Mouse (Mus musculus) myocyte (in vitro differentiated cells): ENCODE results near the gene Celf2. TPM values are rescaled to one million over a fixed set of nuclear protein-coding genes. Genes with fewer than 3 reads are reported as not detected.

Experiments used
- H3K27me3 ChIP-seq: one replicate; pipeline ENCODE4 v1.6.1; 2011; ENCODE audit not compliant: control insufficient read depth, insufficient read depth, insufficient read length
- H3K36me3 ChIP-seq: one replicate; pipeline ENCODE4 v1.6.1; 2011; ENCODE audit not compliant: control insufficient read depth, insufficient read depth
- H3K4me2 ChIP-seq: one replicate; pipeline ENCODE4 v1.6.1; 2011; ENCODE audit warnings: low read depth, control low read depth
- H3K4me3 ChIP-seq: one replicate; pipeline ENCODE4 v1.5.1; 2011; ENCODE audit warnings: mild to moderate bottlenecking, control low read depth, moderate library complexity
- H3K79me2 ChIP-seq: one replicate; pipeline ENCODE4 v1.6.1; 2011; ENCODE audit not compliant: control insufficient read depth, insufficient read depth
- H3ac ChIP-seq: one replicate; pipeline ENCODE4 v1.6.1; 2011; ENCODE audit not compliant: control insufficient read depth, insufficient read length
- CEBPB ChIP-seq: IDR thresholded peaks from 2 replicates; pipeline ENCODE4 v1.6.1; 2011; ENCODE audit warnings: mild to moderate bottlenecking, moderate library complexity; ENCODE audit not compliant: poor library complexity, insufficient read depth, severe bottlenecking
- E2F4 ChIP-seq: IDR thresholded peaks from one replicate; pipeline ENCODE4 v1.6.1; 2011; ENCODE audit warnings: mild to moderate bottlenecking, control low read depth, moderate library complexity; ENCODE audit not compliant: insufficient read depth
- MAX ChIP-seq: IDR thresholded peaks from one replicate; pipeline ENCODE4 v1.6.1; 2011; ENCODE audit warnings: low read depth, mild to moderate bottlenecking, control low read depth
- MYOD1 ChIP-seq, 3 experiments: IDR thresholded peaks; one replicate each; pipeline ENCODE4 v1.6.1; 2011; ENCODE audit warnings: control low read depth in 2 of 3, low read depth in 2 of 3, mild to moderate bottlenecking in 2 of 3, moderate library complexity in 1 of 3; ENCODE audit not compliant: insufficient read length in 2 of 3, control insufficient read depth in 1 of 3
- MYOG ChIP-seq, 3 experiments: IDR thresholded peaks; one replicate each; pipeline ENCODE4 v1.6.1; 2011; ENCODE audit warnings: control low read depth in 2 of 3, low read depth in 2 of 3, mild to moderate bottlenecking in 2 of 3; ENCODE audit not compliant: insufficient read length in 2 of 3, control insufficient read depth in 1 of 3, insufficient read depth in 1 of 3
- POLR2A ChIP-seq: IDR thresholded peaks from one replicate; pipeline ENCODE4 v1.6.1; 2011; ENCODE audit warnings: low read depth, mild to moderate bottlenecking, control low read depth, moderate library complexity; ENCODE audit not compliant: insufficient read length
- POLR2AphosphoS2 ChIP-seq: IDR thresholded peaks from one replicate; pipeline ENCODE4 v1.6.1; 2011; ENCODE audit warnings: low read depth, control low read depth; ENCODE audit not compliant: insufficient read length
- REST ChIP-seq: IDR thresholded peaks from one replicate; pipeline ENCODE4 v1.6.1; 2011; ENCODE audit warnings: mild to moderate bottlenecking, control low read depth, moderate library complexity; ENCODE audit not compliant: insufficient read depth, insufficient read length
- SRF ChIP-seq: IDR thresholded peaks from one replicate; pipeline ENCODE4 v1.6.1; 2011; ENCODE audit warnings: low read depth; ENCODE audit not compliant: control insufficient read depth, insufficient read length
- TCF12 ChIP-seq: IDR thresholded peaks from one replicate; pipeline ENCODE4 v1.6.1; 2011; ENCODE audit warnings: mild to moderate bottlenecking, control low read depth; ENCODE audit not compliant: poor library complexity, insufficient read depth, severe bottlenecking
- TCF3 ChIP-seq: IDR thresholded peaks from one replicate; pipeline ENCODE4 v1.6.1; 2011; ENCODE audit warnings: low read depth, control low read depth; ENCODE audit not compliant: insufficient read length
- USF1 ChIP-seq: IDR thresholded peaks from one replicate; pipeline ENCODE4 v1.6.1; 2011; ENCODE audit warnings: low read depth, mild to moderate bottlenecking, control low read depth, moderate library complexity
- polyA plus RNA-seq: library from polyadenylated mRNA; unstranded; fragments of >200 nt; fragmentation: generic; extraction: Trizol; gene quantifications from one replicate; pipeline ENCODE4 v1.2.1, GENCODE M21; 2012; ENCODE audit warnings: missing spikeins

The Celf2 gene
- polyA plus RNA-seq, 1 experiment, result 30.1 TPM

- Histone ChIP-seq H3K27me3 (no peaks in the 10 kb centered on the region), H3K36me3 (no peaks in the 10 kb centered on the region), H3K79me2 (no peaks in the 10 kb centered on the region), H3K4me2 (no peak overlapping the region), H3ac (no peak overlapping the region), H3K4me3 (no peak overlapping the region)
- TF ChIP-seq POLR2A (no peak), USF1 (no peak), CEBPB (no peak), MAX (no peak), TCF3 (no peak), TCF12 (no peak), MYOD1 (IDR thresholded peaks at IDR 0.05; ENCODE audit: control insufficient read depth in 1 of 3, insufficient read length in 2 of 3, low read depth in 2 of 3) (no peak), E2F4 (no peak), POLR2AphosphoS2 (no peak), REST (no peak)
Observed at GRCm38 (mm10) chr2:6927693-6928360, 581.5 kb downstream of the Celf2 start.

DNA sequence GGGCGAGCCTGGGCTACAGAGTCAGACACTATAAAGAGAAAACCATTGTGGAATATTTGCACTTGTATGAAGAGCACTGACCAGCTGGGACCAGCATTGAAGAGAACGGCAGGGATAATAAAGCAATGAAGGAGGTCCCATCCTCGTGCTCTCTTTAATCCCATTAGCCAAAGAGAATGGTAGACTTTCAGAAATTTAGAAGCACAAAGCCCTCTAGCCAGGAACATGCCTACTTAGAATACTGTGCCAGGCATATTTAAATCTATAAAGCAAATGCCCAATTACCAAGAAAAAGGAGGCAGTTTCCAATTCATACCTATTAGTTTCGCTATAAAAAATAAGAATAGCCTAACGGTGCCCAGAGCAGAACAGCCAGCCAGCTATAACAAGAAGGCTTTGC lies 583.9 kb downstream of the Celf2 start:
- Histone ChIP-seq H3K27me3 (no peaks in the 10 kb centered on the region), H3K36me3 (no peaks in the 10 kb centered on the region), H3K4me3 (no peak overlapping the region), H3K79me2 (no peaks in the 10 kb centered on the region), H3ac (no peak overlapping the region), H3K4me2 (no peak overlapping the region)
- TF ChIP-seq USF1 (no peak), TCF12 (no peak), MYOG (IDR thresholded peaks at IDR 0.05; ENCODE audit: control insufficient read depth in 1 of 3, insufficient read depth in 1 of 3, insufficient read length in 2 of 3, low read depth in 2 of 3) (no peak), SRF (no peak), E2F4 (no peak), CEBPB (no peak), REST (no peak), POLR2A (no peak), MAX (no peak), POLR2AphosphoS2 (no peak)

GRCm38 (mm10) chr2:6923738-6924474 lies 585.5 kb downstream of the Celf2 start:
- H3K4me2 ChIP-seq, result no peak overlapping the region
- H3ac ChIP-seq, result no peak overlapping the region
- H3K79me2 ChIP-seq, result no peaks in the 10 kb centered on the region
- H3K27me3 ChIP-seq, result no peaks in the 10 kb centered on the region
- no peaks in the 10 kb centered on the region for H3K36me3 ChIP-seq
- TF ChIP-seq CEBPB (no peak), USF1 (no peak), MYOG (IDR thresholded peaks at IDR 0.05; ENCODE audit: control insufficient read depth in 1 of 3, insufficient read depth in 1 of 3, insufficient read length in 2 of 3, low read depth in 2 of 3) (no peak), POLR2A (no peak), E2F4 (no peak), REST (no peak), POLR2AphosphoS2 (no peak), MAX (no peak), TCF3 (no peak), SRF (no peak), MYOD1 (IDR thresholded peaks at IDR 0.05; ENCODE audit: control insufficient read depth in 1 of 3, insufficient read length in 2 of 3, low read depth in 2 of 3) (no peak), TCF12 (no peak)
- no peak overlapping the region for H3K4me3 ChIP-seq

- TF ChIP-seq POLR2AphosphoS2 (no peak), POLR2A (no peak), MYOG (IDR thresholded peaks at IDR 0.05; ENCODE audit: control insufficient read depth in 1 of 3, insufficient read depth in 1 of 3, insufficient read length in 2 of 3, low read depth in 2 of 3) (no peak), TCF12 (no peak)
- Histone ChIP-seq H3K4me2 (no peak overlapping the region), H3K4me3 (no peak overlapping the region), H3K27me3 (no peaks in the 10 kb centered on the region), H3K36me3 (no peaks in the 10 kb centered on the region), H3K79me2 (no peaks in the 10 kb centered on the region), H3ac (no peak overlapping the region)
Observed at GRCm38 (mm10) chr2:6915386-6915785, 594.0 kb downstream of the Celf2 start.

GRCm38 (mm10) chr2:6913315-6913714 lies 596.0 kb downstream of the Celf2 start:
- Histone ChIP-seq H3K36me3 (no peaks in the 10 kb centered on the region), H3K4me2 (no peak overlapping the region), H3K27me3 (no peaks in the 10 kb centered on the region), H3ac (no peak overlapping the region), H3K79me2 (no peaks in the 10 kb centered on the region), H3K4me3 (no peak overlapping the region)
- TF ChIP-seq CEBPB (no peak), POLR2A (no peak), MAX (no peak), REST (no peak), SRF (no peak), TCF3 (no peak), USF1 (no peak), MYOD1 (IDR thresholded peaks at IDR 0.05; ENCODE audit: control insufficient read depth in 1 of 3, insufficient read length in 2 of 3, low read depth in 2 of 3) (no peak)
